Mouse (Mus musculus) hindbrain, embryonic 11.5 days (tissue): Measurements from ENCODE around the gene P2ry4. TPM values are rescaled to one million over a fixed set of nuclear protein-coding genes. Genes with fewer than 3 reads are reported as not detected.

Experiments
- ATAC-seq: fragments of 200-750 bp; cut with Nextera tagmentation; 2 replicates; pipeline ENCODE4 v1.8.0; 2017; ENCODE audit warnings: mild to moderate bottlenecking, moderate TSS enrichment, moderate library complexity; ENCODE audit not compliant: low FRiP score
- DNase-seq: peaks from one replicate; pipeline ENCODE4 v3.0.0-alpha.2; 2015; ENCODE audit warnings: low spot score
- H3K27ac ChIP-seq: fragments of 300-500 bp; sonication (generic); 2 replicates; pipeline ENCODE4 v1.5.1; 2014; ENCODE audit warnings: mild to moderate bottlenecking, low read depth, low read length
- H3K27me3 ChIP-seq: fragments of 300-500 bp; sonication (generic); 2 replicates; pipeline ENCODE4 v1.6.1; 2014; ENCODE audit warnings: mild to moderate bottlenecking, low read length, moderate library complexity, mixed read lengths; ENCODE audit not compliant: control insufficient read depth, insufficient read depth
- H3K36me3 ChIP-seq: fragments of 300-500 bp; sonication (generic); 2 replicates; pipeline ENCODE4 v1.6.1; 2014; ENCODE audit warnings: mild to moderate bottlenecking, low read length, moderate library complexity, mixed read lengths; ENCODE audit not compliant: control insufficient read depth, insufficient read depth
- H3K4me1 ChIP-seq: fragments of 300-500 bp; sonication (generic); replicated peaks from 2 replicates; pipeline ENCODE4 v1.6.1; 2014; ENCODE audit warnings: low read length, mixed read lengths; ENCODE audit not compliant: control insufficient read depth, insufficient read depth
- H3K4me2 ChIP-seq: fragments of 300-500 bp; sonication (generic); replicated peaks from 2 replicates; pipeline ENCODE4 v1.6.1; 2014; ENCODE audit warnings: mild to moderate bottlenecking, low read depth, low read length
- H3K4me3 ChIP-seq: fragments of 300-500 bp; sonication (generic); 2 replicates; pipeline ENCODE4 v1.5.1; 2014; ENCODE audit warnings: low read depth, low read length
- H3K9ac ChIP-seq: fragments of 300-500 bp; sonication (generic); 2 replicates; pipeline ENCODE4 v1.6.1; 2014; ENCODE audit warnings: low read depth, low read length
- H3K9me3 ChIP-seq: fragments of 300-500 bp; sonication (generic); 2 replicates; pipeline ENCODE4 v1.6.1; 2016; ENCODE audit warnings: low read length; ENCODE audit not compliant: control insufficient read depth
- WGBS: fragments of 180-500 bp; shearing (Covaris S2); extraction: QIAGEN DNeasy Blood & Tissue Kit; methylation state at CpG from one replicate; pipeline ENCODE4 v1.1.7; 2014; 5-methylcytosine and 5-hydroxymethylcytosine counted together
- polyA plus RNA-seq: library from polyadenylated mRNA; unstranded; fragments of >200 nt; fragmentation: Nextera tagmentation; extraction: Ambion mirVana; gene quantifications from 2 replicates; pipeline ENCODE4 v1.2.1, GENCODE M21; 2014

P2ry4 gene
- polyA plus RNA-seq, 1 experiment from 2014 or later, result not detected

GRCm38 (mm10) chrX:100605314-100605713 lies 10.6 kb upstream of the P2ry4 start, which contains the start of gene Arr3:
Gene Arr3 (plus strand): TSS chrX:100605497.
- WGBS, result 100% methylated on average over 1 of the region's 1 CpGs
- H3K27me3 ChIP-seq, result no peaks in the 10 kb centered on the region
- no peaks in the 10 kb centered on the region for H3K9me3 ChIP-seq
- no peaks in the 10 kb centered on the region for H3K4me1 ChIP-seq
- no peaks in the 10 kb centered on the region for H3K36me3 ChIP-seq
- no peak within 1 kb of the TSS for H3K27ac ChIP-seq
- ATAC-seq, result no peak
- no peak within 1 kb of the TSS for H3K4me3 ChIP-seq
- DNase-seq, result no peak
- no peak within 1 kb of the TSS for H3K4me2 ChIP-seq
- no peak within 1 kb of the TSS for H3K9ac ChIP-seq

- no peak overlapping the region for H3K4me2 ChIP-seq
- no peak overlapping the region for H3K27ac ChIP-seq
- H3K27me3 ChIP-seq, result no peaks in the 10 kb centered on the region
- no peak overlapping the region for H3K4me3 ChIP-seq
- H3K36me3 ChIP-seq, result no peaks in the 10 kb centered on the region
- ATAC-seq (no peak), DNase-seq (no peak)
- H3K9me3 ChIP-seq, result no peaks in the 10 kb centered on the region
- no peaks in the 10 kb centered on the region for H3K4me1 ChIP-seq
- no peak overlapping the region for H3K9ac ChIP-seq
- 66% methylated on average over 4 of the region's 4 CpGs for WGBS
These were observed 5.1 kb upstream of the P2ry4 start for GRCm38 (mm10) chrX:100599755-100600154.

- 29% methylated on average over 5 of the region's 5 CpGs for WGBS
- peak; percentile 35 for DNase-seq
- Histone ChIP-seq H3K36me3 (no peaks in the 10 kb centered on the region), H3K9ac (no peak overlapping the region), H3K27ac (no peak overlapping the region), H3K4me1 (no peaks in the 10 kb centered on the region), H3K4me2 (no peak overlapping the region), H3K27me3 (peaks cover 2% of the 10 kb centered on the region; the same call in 1 of the 2 replicates), H3K4me3 (no peak overlapping the region), H3K9me3 (no peaks in the 10 kb centered on the region)
- ATAC-seq, result no peak
These were observed 2.8 kb upstream of the P2ry4 start for GRCm38 (mm10) chrX:100597439-100597838.

DNA sequence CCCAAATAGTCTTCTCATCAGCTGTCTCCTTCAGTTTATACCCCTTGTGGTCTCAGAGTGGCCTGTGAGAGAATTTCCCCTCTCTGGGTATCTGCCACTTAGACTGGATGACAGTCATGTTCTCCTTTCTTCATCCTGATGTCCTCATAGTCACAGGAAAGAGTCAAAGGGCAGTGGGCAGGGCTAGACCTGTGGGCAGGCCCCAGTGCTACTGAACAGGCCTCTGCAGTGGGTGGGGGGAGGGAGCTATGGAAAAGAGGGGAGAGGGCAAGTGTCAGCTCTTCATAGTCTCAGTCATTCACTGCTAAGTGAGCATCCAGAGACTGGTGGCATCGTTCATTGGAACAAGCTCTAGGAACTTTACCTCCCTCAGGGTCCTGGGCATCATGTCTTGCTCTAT lies 22.7 kb downstream of the P2ry4 start, which contains the start of gene Awat1:
Awat1 (plus strand) TSS at position 301 of the 400 bp plus-strand sequence.
- Histone ChIP-seq H3K27ac (no peak within 1 kb of the TSS), H3K4me1 (no peaks in the 10 kb centered on the region), H3K4me3 (no peak within 1 kb of the TSS), H3K9ac (no peak within 1 kb of the TSS), H3K36me3 (no peaks in the 10 kb centered on the region), H3K4me2 (no peak within 1 kb of the TSS), H3K27me3 (no peaks in the 10 kb centered on the region), H3K9me3 (no peaks in the 10 kb centered on the region)
- 86% methylated on average over 1 of the region's 1 CpGs for WGBS
- ATAC-seq, result no peak
- DNase-seq, result no peak

- no peak overlapping the region for H3K4me2 ChIP-seq
- no peaks in the 10 kb centered on the region for H3K36me3 ChIP-seq
- H3K27ac ChIP-seq, result no peak overlapping the region
- no peaks in the 10 kb centered on the region for H3K9me3 ChIP-seq
- ATAC-seq (no peak), DNase-seq (no peak)
- 88% methylated on average over 3 of the region's 3 CpGs for WGBS
- H3K27me3 ChIP-seq, result no peaks in the 10 kb centered on the region
- H3K4me1 ChIP-seq, result no peaks in the 10 kb centered on the region
- no peak overlapping the region for H3K9ac ChIP-seq
- H3K4me3 ChIP-seq, result no peak overlapping the region
These were observed 29.0 kb downstream of the P2ry4 start for GRCm38 (mm10) chrX:100565696-100566095.

DNA sequence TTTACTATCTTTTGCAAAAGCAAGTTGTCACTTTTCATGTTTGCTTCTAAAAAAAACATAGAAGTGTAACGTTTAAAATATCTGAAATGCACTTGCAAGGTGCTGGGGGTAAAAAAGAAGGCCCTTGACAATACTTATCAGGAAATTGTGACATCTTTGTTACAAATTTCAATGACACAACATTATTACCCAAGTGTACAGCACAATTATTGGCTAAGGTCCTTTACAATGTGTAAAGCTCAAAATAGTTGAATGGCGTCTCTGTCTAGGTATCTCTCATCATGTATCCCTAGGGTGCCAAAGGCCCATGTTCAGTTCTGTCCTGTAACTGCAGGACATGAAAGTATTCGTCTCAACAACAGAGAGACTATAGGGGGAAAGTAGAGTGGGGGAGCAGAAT lies 38.6 kb downstream of the P2ry4 start:
- H3K4me2 ChIP-seq, result no peak overlapping the region
- H3K27me3 ChIP-seq, result no peaks in the 10 kb centered on the region; the same call in 1 of the 2 replicates
- H3K4me3 ChIP-seq, result no peak overlapping the region
- no peaks in the 10 kb centered on the region for H3K36me3 ChIP-seq
- DNase-seq, result no peak
- no peak overlapping the region for H3K27ac ChIP-seq
- H3K9me3 ChIP-seq, result no peaks in the 10 kb centered on the region
- no peak overlapping the region for H3K9ac ChIP-seq
- 85% methylated on average over 3 of the region's 3 CpGs for WGBS
- ATAC-seq, result no peak
- H3K4me1 ChIP-seq, result no peaks in the 10 kb centered on the region

Other genes starting within 250 kb of the P2ry4 start
- not detected in 2 replicates for gene Otud6a, start 165.9 kb downstream of the P2ry4 start, polyA plus RNA-seq
- gene Awat2, start 152.2 kb downstream of the P2ry4 start, polyA plus RNA-seq, result 0.32 and 0.71 TPM in 2 replicates
- 42.0 and 45.0 TPM in 2 replicates for gene Igbp1, start 100.6 kb downstream of the P2ry4 start, polyA plus RNA-seq
- not detected in 2 replicates for gene Dgat2l6, start 70.0 kb downstream of the P2ry4 start, polyA plus RNA-seq
- gene Awat1, start 22.6 kb downstream of the P2ry4 start, polyA plus RNA-seq, result not detected in 2 replicates
- 0.11 TPM in 1 of 2 replicates, not detected in the other for gene Arr3, start 10.6 kb upstream of the P2ry4 start, polyA plus RNA-seq
- 39.7 and 40.7 TPM in 2 replicates for gene Kif4, start 30.9 kb upstream of the P2ry4 start, polyA plus RNA-seq
- 144 and 145 TPM in 2 replicates for gene Pdzd11, start 31.7 kb upstream of the P2ry4 start, polyA plus RNA-seq
- gene Gdpd2, start 135.0 kb upstream of the P2ry4 start, polyA plus RNA-seq, result 12.8 and 15.6 TPM in 2 replicates
- 8.1 and 13.8 TPM in 2 replicates for gene Dlg3, start 172.9 kb upstream of the P2ry4 start, polyA plus RNA-seq